Mouse (Mus musculus): ENCODE results near the gene Pdzd7. TPM values are rescaled to one million over a fixed set of nuclear protein-coding genes. Genes with fewer than 3 reads are reported as not detected.

Gene Pdzd7
- polyA plus RNA-seq, 1 experiment = not detected

GRCm38 (mm10) chr19:45067758-45068510 lies 22.4 kb upstream of the Pdzd7 start:
- TF ChIP-seq GATA1 (IDR thresholded peaks at IDR 0.05; ENCODE audit: low read length) = peak; percentile 80

GRCm38 (mm10) chr19:45067170-45067569 lies 21.7 kb upstream of the Pdzd7 start:
- TF ChIP-seq GATA1 (IDR thresholded peaks at IDR 0.05; ENCODE audit: low read length) = no peak

GRCm38 (mm10) chr19:45065226-45065625 lies 19.7 kb upstream of the Pdzd7 start:
- no peak for TF ChIP-seq GATA1 (IDR thresholded peaks at IDR 0.05; ENCODE audit: low read length)

- TF ChIP-seq GATA1 (IDR thresholded peaks at IDR 0.05; ENCODE audit: low read length) = no peak
These were observed 18.2 kb upstream of the Pdzd7 start for GRCm38 (mm10) chr19:45063565-45064292.

DNA sequence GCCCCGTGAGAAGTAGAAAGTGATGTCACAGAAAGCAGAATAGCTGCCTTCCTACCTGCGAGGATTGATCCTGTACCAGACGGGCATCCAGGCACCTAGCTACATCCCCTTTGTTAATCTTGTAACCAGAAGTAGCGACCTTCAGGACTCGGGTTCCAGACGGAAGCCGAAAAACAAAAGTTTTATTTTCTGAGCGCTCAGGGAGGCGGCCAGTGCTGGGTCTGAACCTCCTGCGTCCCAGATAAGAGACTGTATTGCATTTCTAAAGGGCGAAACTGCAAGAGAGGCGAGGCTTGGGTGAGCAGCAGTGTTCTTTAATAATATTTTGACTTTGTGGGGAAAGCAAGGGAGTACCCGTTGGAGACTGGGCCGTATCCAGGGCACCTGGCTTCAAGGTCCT lies 13.3 kb upstream of the Pdzd7 start:
- no peak for TF ChIP-seq GATA1 (IDR thresholded peaks at IDR 0.05; ENCODE audit: low read length)

- TF ChIP-seq GATA1 (IDR thresholded peaks at IDR 0.05; ENCODE audit: low read length) = no peak
These were observed 12.8 kb upstream of the Pdzd7 start for GRCm38 (mm10) chr19:45058113-45058839.

DNA sequence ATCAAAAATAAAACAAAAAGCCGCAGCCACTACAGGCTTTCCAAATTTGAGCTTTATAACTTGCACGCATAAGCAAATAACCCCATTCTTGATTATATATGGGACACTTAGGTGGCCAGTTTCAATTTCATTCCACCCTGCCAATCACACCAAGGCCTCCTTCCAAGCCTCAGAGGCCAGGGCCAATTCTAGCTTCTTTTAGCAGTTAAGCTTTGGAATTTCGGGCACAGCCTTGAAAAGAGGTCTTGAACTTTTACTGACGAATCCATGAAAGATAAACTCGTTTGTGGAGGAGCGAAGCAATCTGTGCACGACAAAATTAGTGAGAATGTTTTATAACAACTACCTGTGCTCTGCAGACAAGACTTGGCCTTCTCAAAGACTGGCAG lies 12.2 kb upstream of the Pdzd7 start:
- TF ChIP-seq GATA1 (IDR thresholded peaks at IDR 0.05; ENCODE audit: low read length) = no peak

GRCm38 (mm10) chr19:45056908-45057698 lies 11.6 kb upstream of the Pdzd7 start:
- no peak for TF ChIP-seq GATA1 (IDR thresholded peaks at IDR 0.05; ENCODE audit: low read length)

DNA sequence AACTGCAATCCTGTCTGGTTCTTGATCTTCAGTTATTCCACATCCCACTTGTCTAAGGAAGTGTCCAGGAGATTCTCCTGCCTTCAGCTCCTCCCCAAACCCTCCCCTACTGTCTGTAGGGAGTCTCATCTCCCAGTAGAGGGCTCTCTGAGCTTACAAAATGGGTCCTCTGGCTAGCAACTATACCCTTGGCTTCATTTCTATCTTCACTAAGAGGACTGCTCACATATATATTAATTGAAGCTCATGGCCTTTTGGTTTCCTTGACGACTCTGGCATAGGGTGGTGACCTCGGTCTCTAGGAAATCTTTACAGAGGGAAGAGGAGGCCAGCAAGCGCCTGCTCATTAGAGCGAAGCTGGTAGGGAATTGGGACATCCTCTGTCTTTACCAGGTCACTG lies 10.8 kb upstream of the Pdzd7 start:
- TF ChIP-seq GATA1 (IDR thresholded peaks at IDR 0.05; ENCODE audit: low read length) = no peak

DNA sequence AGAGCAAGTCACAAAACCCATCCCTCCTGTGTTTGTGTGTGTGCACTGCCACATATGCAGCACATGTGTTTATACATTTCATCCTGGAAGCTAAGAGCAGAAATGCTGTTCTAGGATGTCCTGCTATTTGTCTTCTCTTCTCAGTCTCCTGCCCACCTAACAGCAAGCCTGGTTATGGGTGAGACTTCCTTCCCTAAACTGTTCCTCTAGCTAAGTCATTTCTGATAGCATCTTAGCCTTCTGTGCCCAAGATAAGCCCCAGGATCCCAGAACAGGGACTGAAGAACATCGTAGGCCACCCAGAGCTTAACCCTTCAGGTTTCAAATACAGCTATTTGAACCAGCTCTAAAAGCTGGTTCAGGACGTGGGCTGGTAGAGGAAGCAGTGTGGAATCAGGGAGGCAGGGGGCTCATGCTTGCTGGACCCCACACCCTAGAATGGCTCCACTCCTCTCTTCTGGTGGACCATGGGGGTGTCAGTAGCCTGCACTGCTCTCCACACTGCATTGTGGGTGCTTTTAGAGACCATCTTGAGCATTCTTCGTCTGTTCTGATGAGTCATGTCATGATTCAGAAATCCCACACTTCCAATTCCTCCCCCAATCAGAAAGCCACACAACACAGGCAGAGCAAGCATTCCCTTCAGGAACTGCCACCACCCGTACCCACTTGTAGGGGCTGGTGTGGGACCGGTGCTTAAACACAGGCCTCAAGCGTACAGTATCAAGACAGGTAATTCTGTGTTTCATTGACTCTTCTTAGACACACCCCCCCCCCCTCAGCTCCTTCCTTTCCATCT lies 9.6 kb upstream of the Pdzd7 start:
- no peak for TF ChIP-seq GATA1 (IDR thresholded peaks at IDR 0.05; ENCODE audit: low read length)

DNA sequence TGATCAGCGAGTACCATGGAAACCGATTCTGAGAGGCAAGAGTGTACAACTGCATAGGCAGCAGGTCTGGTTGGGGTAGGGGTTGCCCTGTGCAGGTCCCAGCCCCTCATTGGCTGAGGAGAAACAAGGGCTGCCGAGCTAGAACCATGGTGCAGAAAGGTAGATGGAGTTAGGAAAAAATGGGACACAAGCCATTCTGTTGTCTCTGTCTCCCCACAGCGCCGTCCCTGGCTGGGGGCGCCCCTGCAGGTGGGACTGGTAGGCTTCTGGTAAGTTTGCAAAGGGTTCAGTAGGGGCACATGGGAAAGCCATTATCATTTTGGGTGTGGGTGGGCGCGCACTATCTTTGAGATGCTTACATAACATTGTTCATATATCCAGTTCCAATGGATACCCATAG lies 7.9 kb upstream of the Pdzd7 start:
- TF ChIP-seq GATA1 (IDR thresholded peaks at IDR 0.05; ENCODE audit: low read length) = no peak

GRCm38 (mm10) chr19:45049523-45049922 lies 4.0 kb upstream of the Pdzd7 start:
- no peak for TF ChIP-seq GATA1 (IDR thresholded peaks at IDR 0.05; ENCODE audit: low read length)

DNA sequence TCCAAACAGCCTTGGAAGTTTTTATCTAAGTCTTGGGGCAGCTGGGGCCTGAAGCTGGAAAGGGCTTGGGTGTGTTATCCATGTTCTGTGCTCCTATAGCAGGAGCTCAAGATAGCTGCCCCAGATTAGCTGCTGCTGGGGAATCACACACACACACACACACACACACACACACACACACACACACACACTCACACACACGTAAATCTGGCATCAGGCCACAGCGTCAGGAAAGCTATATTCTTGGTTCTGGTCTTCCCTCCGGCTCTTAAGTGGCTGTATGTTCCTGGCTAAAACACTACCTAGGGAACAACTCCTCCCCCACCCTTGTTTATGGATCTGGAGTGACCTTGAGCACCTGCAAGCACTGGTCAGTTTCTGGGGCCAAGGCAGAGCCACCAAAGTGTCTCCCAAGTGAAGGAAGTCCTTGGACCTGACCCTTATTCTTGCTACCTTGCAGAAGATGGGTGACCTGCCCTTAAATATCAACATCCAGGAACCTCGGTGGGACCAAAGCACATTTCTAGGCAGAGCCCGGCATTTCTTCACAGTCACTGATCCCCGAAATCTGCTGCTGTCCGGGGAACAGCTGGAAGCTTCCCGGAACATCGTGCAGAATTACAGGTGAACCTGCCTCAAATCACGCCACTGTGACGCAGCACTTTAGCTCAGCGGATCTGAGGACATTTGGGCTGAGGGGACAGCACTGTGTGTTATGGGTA lies 3.3 kb upstream of the Pdzd7 start:
- no peak for TF ChIP-seq GATA1 (IDR thresholded peaks at IDR 0.05; ENCODE audit: low read length)

Data from G1E-ER4 (cell line).